Mouse (Mus musculus): Measurements from ENCODE around the gene Dzank1.

The Dzank1 gene

DNA sequence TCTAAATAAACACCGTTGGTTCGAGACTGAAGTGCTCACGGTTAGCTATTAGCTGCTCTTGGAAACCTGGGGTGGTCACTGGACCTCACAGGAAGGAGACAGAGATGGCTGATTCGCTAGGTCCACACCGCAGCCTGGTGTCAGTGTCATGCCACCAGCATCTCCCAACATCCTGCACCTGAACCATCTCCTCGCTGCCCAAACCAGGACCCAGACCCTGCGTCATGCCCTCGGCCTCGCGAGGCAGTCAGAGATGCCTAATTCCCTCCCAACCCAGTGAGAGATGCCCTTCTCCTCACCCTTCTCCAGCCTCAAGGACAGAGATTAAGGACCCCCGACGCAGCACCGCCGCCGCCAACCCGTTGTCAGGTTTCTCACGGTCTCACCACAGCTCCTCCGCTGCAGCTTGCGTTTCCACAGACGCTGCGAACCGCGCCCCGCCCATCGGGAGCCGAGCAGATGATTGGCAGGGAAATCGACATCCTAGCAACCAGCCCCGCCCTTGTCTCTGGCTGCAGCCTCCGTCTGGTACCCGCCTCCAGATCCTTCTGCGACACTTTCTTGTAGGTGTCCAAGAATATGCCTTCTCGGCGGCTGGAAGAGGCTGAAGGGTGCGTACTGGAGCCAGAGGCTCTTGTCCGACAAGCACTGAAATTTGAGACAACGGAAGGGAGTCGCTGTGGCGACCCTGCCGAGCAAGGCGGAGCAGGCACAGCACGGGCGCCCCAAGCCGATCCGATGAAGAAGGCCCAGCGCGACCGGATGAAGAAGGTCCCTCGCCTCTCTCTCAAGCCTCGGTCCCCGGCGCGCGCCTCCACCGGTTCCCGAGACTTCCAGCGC lies at the start of gene Dzank1, which contains the start of gene Polr3f:
Dzank1 (minus strand) TSS at position 434 of the 840 bp plus-strand sequence.
Polr3f (plus strand) TSS at position 738 of the 840 bp plus-strand sequence.
- peak; percentile 95 to 98 for DNase-seq (ENCODE audit: low read depth in 2 of 2, low spot score in 2 of 2)

DNA sequence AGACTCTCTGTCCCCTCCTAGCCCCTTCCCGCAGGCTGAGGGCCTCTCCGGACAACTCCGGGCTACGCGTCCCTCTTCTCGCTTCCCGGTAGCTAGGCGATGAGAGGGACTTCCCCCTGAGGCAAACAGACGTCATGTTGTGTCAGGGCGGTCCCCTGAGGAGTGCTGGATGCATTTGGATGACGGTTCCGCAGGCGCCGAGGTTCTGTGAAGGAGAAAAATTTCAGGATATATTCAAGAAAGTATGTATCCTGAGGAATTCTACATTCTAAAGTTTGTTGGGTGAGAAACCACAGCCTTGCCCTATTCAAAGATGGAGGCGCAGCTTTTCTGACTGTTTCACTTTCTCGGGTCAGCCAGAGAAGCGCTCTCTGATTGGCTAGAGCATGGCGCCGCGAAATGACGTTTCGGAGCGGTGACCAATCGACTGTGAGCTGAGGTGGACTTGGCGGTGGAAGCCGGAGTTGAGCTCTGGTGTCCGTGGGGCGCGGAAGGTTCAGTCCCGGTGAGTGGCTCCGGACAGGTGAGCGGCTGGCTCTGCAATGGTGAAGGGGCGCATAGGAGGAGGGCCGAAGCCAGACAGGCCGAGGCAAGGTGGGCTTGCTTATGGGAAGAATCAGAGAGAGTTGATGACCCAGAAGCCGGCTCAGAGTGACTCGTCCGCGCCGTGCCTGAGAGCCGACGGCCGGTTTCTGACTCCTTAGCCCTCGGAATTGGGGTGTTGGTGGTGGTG lies 28.8 kb upstream of the Dzank1 start, which contains the start of gene Sec23b:
Sec23b (plus strand) TSS at position 410 of the 733 bp plus-strand sequence.
- peak; percentile 91 for DNase-seq (ENCODE audit: low read depth in 2 of 2, low spot score in 2 of 2)

DNA sequence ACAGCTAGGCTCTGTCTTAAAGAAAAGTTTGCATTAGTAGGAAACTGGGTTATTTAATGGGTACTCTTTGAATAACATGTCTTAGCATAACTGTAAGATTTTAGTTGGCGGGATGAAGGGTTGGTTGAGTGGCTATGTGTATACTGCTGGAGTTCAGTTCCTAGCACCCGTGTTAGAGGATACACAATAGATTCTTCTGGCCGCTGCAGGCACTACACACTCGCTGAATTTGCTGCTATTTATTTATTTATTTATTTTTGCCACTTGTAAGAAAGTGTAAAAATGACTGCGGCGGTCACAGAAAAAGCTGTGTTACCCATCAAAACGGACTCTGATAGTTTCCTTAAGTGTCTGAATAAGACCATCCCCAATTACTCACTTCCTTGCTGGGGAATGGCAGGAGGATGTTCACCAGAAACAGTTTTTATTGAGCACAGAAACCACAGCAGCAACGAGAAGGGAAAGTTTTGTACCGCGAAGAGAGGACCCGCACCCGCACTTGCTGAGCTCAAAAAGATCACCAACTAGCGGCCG lies 28.1 kb upstream of the Dzank1 start:
- DNase-seq (ENCODE audit: low read depth in 2 of 2, low spot score in 2 of 2) = peak in 1 of 2 experiments; percentile 2

DNA sequence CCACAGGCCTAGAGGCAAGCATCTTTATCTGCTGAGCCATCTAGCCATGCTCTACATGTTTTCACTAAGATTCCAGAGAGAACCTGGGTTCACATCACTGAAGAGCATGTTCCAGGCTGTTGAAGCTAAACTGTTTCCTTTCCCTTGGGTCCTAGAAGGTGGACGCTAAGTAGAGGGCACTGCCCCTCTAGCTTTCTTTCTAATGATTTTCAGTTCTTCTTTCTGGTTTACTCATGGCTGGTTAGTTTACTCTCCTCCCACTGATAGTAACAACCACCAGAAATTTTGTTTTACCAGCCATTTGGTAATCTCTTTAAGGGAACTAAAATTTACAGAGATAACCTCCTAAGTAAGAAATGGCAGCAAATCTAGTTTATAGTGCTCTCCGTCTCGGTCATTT lies 26.7 kb upstream of the Dzank1 start:
- no peak for DNase-seq (ENCODE audit: low read depth in 2 of 2, low spot score in 2 of 2)

DNA sequence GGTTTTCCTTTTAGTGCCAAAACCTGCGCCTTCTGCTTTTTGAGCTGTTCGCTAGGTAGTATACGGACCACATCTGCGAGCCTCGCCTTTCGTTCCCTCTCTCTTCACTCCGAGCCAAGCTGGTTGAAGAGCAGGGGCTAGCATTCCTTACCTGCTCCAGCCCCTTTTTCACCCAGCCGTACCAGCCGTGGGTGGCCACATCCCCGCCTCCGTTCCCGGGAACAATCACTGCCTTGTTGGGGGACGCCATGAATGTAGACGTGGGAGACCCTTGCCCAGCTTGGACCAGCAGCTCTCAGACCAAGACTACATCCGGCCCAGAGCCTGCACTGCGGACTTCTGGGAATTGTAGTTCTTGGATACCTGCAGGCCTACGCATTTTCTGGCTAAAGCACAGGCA lies 23.3 kb upstream of the Dzank1 start, which contains the start of gene Rbbp9:
Rbbp9 (minus strand) TSS at position 341 of the 400 bp plus-strand sequence.
- peak in 1 of 2 experiments; percentile 46 for DNase-seq (ENCODE audit: low read depth in 2 of 2, low spot score in 2 of 2)

DNA sequence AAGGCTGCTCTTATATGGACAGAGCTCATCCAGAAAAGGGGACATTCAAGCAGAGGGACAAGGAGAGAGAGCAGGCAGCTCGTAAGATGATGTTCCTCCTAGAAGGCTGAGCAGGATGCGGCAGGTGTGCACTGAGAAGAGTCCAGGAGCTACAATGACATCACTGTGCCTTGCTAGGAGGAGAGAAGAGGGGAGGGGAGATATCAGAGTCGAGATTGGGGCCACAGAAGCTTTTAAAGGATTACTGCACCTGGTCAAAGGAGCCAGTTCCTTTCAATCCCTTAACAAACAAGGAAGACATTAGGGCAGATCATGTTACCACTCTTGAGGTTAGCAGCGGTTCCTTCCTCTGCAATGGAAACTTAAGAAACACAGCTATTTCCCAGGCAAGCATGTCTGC lies 20.3 kb upstream of the Dzank1 start:
- no peak for DNase-seq (ENCODE audit: low read depth in 2 of 2, low spot score in 2 of 2)

DNA sequence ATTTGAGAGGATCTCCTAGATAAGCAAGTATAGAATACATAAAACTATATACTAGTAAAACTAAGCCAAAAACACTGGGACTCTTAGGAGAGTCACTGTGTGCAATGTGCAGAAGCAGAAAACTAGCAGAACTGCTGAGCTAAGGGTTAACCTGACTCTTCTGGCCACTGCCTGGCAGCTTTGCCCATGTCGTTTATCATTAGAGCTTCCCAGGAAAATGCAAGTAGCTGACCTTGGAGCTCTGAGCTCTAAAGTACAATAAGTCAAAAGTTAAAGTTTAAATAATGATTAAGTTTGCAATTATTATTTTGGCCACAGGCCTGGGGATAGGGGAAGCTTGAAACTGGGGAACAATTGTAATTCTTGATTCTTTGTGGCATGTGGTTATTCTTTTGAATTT lies 18.3 kb upstream of the Dzank1 start:
- no peak for DNase-seq (ENCODE audit: low read depth in 2 of 2, low spot score in 2 of 2)

DNA sequence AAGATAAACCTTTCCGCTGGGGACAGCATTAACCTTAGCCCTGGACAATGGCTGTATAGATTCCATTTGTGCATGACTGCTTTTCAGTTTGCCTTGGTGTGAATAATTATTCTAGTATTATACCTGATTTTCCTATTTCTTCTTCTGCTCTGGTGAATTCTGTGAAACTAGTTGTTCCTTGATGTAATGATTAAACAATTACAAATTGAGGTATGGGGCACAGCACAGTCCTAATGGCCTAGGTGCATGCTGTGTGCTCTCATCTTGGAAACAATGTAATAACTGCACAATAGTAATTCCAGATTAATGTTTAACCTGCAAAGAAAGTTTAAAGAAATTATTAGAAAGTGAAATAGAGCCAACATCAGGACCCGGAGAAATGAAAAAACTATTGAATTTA lies 17.8 kb upstream of the Dzank1 start:
- DNase-seq (ENCODE audit: low read depth in 2 of 2, low spot score in 2 of 2) = no peak

DNA sequence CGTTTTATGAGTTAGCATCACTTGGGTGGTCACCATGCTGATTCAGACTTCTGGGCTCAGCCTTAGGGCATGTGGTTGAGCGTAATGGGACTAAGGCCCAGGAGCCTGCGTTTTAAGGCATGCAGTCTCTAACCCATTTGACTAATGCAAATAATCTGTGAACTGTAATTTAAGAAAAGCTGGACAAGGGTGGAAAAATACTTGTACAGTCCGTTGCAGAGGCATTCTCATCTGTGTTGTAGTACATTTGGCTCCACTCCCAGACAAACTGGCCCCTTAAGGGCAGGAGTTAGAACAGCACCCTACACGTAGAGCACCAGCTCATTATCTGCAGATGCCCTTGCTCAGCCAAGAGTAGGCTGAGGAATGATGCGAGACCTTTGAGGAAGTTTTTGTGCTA lies 17.4 kb upstream of the Dzank1 start:
- DNase-seq (ENCODE audit: low read depth in 2 of 2, low spot score in 2 of 2) = no peak

DNA sequence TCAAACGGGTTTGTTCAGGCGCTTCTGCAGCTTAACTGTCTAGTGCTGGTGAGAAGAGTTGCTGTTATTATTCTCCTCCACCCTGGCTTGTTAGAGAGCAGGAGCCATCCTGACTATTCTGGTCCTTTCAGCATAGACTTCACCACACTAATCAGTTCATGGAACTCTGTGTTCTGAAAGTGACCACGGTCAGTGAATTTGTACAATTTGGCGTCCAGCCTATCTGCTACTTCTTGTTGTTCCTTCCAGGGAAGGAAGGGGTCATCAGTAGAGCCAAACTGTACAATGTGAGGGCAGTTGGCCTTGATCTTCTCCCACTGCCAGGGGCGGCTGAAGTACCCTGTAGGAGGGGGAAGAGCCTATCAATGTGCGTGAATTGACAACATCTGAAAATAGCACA lies 16.5 kb upstream of the Dzank1 start:
- no peak for DNase-seq (ENCODE audit: low read depth in 2 of 2, low spot score in 2 of 2)

DNA sequence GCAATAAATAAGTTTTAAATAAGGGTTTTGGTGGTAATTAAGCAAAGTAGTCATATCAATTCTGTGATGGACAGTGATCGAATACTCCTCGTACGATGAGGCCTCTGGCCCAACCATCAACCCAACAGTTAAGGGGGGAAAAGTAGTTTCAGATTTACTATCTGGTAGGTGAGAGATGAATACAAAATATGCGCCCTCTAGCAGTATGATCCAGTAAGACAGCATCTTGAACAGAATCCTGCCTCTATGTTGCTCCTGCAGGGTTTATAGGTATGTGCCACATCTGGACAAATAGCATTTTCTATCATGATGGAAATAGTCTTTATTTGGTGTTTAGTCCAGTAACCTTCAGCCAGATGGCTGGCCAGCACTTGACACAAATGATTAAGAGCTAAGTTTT lies 14.0 kb upstream of the Dzank1 start:
- DNase-seq (ENCODE audit: low read depth in 2 of 2, low spot score in 2 of 2) = no peak

DNA sequence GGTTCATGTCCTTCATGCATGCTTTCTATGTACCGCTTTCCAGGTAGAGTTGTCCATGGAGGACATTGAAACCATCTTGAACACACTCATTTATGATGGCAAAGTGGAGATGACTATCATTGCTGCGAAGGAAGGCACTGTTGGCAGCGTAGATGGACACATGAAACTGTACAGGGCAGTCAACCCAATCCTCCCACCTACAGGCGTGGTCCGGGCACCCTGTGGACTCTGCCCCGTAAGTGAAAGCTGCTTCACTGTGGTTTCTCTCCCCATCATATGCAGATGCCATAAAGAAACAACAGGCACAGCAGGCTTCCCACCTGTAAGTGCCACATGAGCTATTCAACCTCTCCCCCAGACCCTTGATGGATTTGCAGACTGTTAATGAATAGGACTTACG lies 9.9 kb upstream of the Dzank1 start:
- DNase-seq (ENCODE audit: low read depth in 2 of 2, low spot score in 2 of 2) = no peak

DNA sequence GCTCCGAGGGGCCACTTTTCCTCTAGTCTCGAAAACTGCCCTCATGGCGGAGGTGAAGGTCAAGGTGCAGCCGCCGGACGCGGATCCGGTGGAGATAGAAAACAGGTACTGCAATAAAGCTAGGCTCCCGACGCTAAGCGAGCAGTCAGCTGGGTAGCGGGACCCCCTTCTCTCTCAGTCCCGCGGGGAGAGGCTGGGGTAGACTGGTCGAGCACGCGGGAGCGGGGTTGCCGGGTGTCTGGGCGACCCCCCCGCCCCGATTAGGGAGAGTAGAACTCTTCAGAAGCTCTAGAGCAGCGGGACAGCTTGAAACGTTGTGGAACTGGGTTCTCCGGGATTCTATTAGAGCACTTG lies 584 bp upstream of the Dzank1 start:
- DNase-seq (ENCODE audit: low read depth in 2 of 2, low spot score in 2 of 2) = no peak

DNA sequence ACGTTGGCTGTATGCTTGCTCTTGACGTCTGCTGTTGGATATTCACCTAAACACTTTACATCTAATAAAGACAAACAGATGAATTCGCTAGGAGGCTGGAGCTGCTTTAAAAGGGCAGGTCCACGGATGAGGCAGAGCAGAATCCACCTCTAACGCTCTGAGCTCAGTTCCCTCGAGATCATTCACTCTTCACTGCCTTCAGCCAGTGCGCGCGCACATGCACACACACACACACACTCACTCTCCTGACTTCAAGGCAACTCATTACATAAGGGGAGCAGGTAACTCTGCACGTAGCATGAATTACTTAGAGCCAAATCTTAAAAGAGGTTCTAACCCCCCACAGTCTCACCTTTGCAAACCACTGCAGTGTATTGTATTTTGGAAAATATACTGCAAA lies 1.4 kb downstream of the Dzank1 start:
- no peak for DNase-seq (ENCODE audit: low read depth in 2 of 2, low spot score in 2 of 2)

DNA sequence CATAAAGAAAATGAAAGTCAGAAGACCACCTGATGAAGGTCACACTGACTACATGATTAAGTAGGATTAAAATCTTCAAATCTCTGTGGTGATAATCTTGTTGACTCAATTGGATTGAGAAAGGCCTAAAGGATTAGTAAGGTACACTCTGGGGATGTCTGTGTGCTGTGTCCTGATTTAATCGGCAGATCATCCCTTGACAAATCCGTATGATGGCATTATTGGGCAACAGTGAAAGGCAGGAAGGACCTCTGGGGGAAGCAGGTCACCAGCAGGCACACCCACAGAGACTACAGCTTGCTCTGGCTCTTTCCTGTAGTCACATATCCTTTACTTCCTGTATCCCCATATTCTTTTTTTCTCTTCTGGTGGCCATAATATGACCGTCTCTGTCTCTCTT lies 7.4 kb downstream of the Dzank1 start:
- DNase-seq (ENCODE audit: low read depth in 2 of 2, low spot score in 2 of 2) = no peak

DNA sequence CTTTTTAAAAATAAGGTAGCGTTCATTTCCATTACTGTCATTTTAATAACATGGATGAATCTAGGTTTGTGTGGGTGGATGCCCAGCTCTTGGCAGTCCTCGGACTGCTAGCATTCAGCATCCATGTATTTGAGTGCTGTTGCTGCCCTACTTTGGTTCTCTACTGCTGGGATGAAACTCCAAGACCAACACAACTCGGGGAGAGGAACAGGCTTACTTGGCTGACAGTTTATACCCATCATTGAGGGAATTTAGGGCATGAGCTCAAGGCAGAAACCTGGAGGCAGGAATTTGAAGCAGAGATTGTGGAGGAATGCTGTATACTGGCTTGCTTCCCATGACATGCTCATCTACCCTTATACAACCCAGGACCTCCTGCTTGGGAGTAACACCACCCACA lies 12.6 kb downstream of the Dzank1 start:
- DNase-seq (ENCODE audit: low read depth in 2 of 2, low spot score in 2 of 2) = no peak

DNA sequence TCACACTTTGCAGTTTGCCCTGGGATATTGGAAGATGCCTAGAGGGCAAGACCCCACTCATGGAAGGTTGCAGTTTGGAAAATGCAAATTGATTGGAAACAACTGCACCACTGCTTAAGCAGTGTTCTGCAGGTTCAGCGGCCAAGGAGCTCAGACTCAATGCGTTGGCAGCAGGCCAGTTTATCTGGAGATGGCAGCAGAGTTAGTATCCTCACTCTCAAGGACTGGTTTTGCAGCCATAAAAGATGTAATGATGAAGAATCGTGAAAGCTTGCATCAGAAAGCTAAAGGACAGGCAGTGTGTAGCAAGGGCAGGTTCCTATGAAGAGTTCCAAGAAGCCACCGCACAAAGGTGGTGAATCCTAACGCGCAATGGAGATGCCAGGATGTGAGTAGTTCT lies 25.1 kb downstream of the Dzank1 start:
- DNase-seq (ENCODE audit: low read depth in 2 of 2, low spot score in 2 of 2) = no peak

DNA sequence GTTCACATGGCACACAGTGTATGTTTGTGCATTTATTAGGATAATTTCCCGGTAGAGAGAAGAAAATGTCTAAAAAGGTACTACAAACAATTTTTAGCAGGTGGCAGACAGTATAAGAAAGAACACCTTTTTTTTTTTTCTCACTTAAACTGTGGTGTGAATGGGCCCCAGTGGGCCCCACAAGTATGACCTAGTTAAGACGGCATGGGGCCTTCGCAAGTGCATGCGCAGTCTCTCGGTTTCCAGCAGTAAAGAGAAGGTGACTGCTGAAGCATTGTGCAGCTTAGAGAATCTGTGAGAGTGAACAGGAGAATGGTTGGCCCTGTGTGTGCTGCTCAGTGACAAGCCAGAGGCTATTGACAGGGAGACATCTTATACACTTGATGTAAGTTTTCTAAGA lies 37.9 kb downstream of the Dzank1 start:
- no peak for DNase-seq (ENCODE audit: low read depth in 2 of 2, low spot score in 2 of 2)

DNA sequence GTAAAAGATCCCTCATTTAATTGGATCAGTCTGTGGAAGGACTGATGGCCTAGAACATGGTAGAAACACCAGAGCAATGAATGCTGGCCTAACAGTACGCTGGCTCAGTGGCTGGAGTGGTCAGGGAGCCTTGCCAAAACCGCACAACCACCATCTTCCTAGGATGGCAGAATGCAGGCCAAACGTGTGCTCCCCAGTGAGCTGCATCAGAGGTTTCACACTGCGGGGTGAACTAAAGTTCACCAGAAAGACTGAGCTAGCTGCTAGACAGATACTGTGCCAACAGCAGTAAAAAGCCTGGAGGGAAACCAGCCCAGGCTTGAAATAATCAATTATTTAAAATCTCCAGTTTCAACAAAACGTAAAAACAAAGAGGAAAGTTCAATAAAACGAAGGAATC lies 39.7 kb downstream of the Dzank1 start:
- no peak for DNase-seq (ENCODE audit: low read depth in 2 of 2, low spot score in 2 of 2)

DNA sequence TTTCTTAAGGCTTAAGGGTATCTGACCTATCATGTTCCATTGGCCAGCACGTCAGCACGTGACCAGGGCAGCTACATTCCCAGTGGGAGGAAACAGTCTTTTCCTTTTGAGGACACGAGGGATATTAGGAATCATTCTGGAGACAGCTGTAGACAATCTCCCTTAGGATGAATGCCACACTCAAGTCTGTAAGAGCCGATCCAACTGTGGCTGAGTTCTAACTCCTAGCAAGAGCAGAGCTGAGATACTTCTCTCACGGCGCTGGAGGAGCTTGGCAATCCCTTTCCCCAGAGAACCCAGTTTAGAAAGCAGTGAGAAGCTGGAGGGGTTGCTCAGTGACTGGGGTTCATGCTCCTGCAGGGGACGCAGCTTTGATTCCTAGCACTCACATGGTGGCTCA lies 41.8 kb downstream of the Dzank1 start:
- no peak for DNase-seq (ENCODE audit: low read depth in 2 of 2, low spot score in 2 of 2)

DNA sequence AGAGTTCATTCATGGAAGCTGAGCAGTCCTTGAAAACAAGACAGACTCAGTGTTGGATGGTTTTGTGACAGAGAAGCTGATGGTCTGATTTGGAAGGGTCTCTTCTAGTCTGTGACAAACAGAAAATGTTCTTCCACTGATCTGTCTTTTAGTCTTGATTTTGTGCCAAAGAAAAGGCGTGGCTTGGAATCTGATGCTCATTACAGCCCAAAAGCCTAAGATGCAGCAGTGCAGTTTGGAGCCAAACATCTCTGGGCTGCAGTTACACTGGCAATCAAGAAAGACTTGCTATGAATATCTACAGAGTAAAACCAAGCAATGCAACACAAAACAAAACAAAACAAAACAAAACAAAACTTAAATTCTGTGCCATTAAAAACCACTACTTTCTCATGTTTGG lies 43.1 kb downstream of the Dzank1 start:
- no peak for DNase-seq (ENCODE audit: low read depth in 2 of 2, low spot score in 2 of 2)

DNA sequence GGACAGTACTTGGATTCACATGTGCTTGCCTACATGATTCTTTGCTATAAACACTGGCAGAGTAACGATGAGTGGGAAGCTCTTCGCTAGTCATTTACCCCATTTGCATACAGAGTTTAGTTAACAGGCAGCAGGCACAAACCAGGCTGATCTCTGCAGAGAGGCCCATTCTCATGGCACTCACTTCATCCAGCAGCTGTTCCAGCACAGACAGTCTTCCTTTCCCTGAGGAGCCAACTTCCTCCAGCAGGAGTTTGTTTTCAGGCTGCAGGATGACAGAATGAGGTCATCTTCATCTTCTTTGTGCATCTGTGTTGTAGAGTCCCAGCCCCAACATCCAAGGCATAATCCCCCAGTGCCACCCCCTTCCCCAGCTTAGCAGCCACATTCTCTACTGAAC lies 47.8 kb downstream of the Dzank1 start:
- DNase-seq (ENCODE audit: low read depth in 2 of 2, low spot score in 2 of 2) = no peak
